Mouse (Mus musculus) stomach, postnatal 0 days (tissue): ENCODE measurements around the gene Sec23b.

Source experiments
- CTCF ChIP-seq: IDR thresholded peaks from 2 replicates; pipeline ENCODE4 v1.5.1; 2016; ENCODE audit warnings: antibody characterized with exemption, low read depth, mild to moderate bottlenecking, moderate library complexity
- EP300 ChIP-seq: optimal IDR thresholded peaks from 2 replicates; pipeline ENCODE3; 2016; ENCODE audit warnings: antibody characterized with exemption

- no peak for TF ChIP-seq CTCF
- no peak for TF ChIP-seq EP300
Measured at GRCm38 (mm10) chr2:144601576-144601975, 45.5 kb downstream of the Sec23b start.
